Mouse (Mus musculus): Measurements from ENCODE around the gene Cdan1. TPM values are rescaled to one million over a fixed set of nuclear protein-coding genes. Genes with fewer than 3 reads are reported as not detected.

Gene Cdan1
- polyA plus RNA-seq, 1 experiment, result 102 TPM

DNA sequence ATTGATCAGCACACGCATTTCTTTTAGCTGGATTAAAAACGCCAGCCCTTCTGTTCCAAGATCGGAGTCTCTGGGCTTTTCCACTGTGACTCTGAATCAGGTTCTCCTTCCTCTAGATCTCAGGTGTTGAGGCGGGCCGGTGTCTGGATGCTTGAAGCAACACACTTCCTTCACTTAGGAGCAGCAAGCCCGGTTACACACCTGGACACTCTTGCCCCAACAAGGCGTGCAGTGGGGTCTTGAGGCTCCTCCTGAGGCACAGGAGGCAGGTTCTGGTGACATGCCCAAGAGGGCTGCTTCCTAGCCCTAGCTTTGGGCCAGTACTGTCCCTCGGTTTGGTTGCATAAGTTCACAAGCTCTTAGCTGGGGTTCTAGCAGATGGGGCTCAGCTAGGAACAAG is 131.4 kb downstream of the Cdan1 start:
- DNase-seq, result no peak
- Histone ChIP-seq H3K27ac (ENCODE audit: control insufficient read depth, insufficient read depth, low read length) (no peak overlapping the region), H3K36me3 (ENCODE audit: control insufficient read depth, insufficient read depth, low read length) (peaks cover 89% of the 10 kb centered on the region), H3K27me3 (ENCODE audit: control insufficient read depth, insufficient read depth, low read length) (no peaks in the 10 kb centered on the region), H3K4me3 (ENCODE audit: control insufficient read depth, insufficient read depth, low read length) (no peak overlapping the region), H3K4me1 (replicated peaks; ENCODE audit: control insufficient read depth, insufficient read depth, low read length) (no peaks in the 10 kb centered on the region)
- WGBS, result 96% methylated on average over 8 of the region's 8 CpGs
- TF ChIP-seq CTCF (IDR thresholded peaks at IDR 0.05; ENCODE audit: borderline replicate concordance, control insufficient read depth, extremely low read depth, insufficient read depth, low read length, poor library complexity) (no peak), POLR2A (IDR thresholded peaks at IDR 0.05; ENCODE audit: control insufficient read depth, extremely low read depth, insufficient read depth, low read length, poor library complexity) (no peak)

- Histone ChIP-seq H3K4me1 (replicated peaks; ENCODE audit: control insufficient read depth, insufficient read depth, low read length) (peaks cover 9% of the 10 kb centered on the region), H3K4me3 (ENCODE audit: control insufficient read depth, insufficient read depth, low read length) (no peak overlapping the region), H3K36me3 (ENCODE audit: control insufficient read depth, insufficient read depth, low read length) (peaks cover 40% of the 10 kb centered on the region), H3K27me3 (ENCODE audit: control insufficient read depth, insufficient read depth, low read length) (no peaks in the 10 kb centered on the region), H3K27ac (ENCODE audit: control insufficient read depth, insufficient read depth, low read length) (no peak overlapping the region)
- DNase-seq, result no peak
- TF ChIP-seq CTCF (IDR thresholded peaks at IDR 0.05; ENCODE audit: borderline replicate concordance, control insufficient read depth, extremely low read depth, insufficient read depth, low read length, poor library complexity) (no peak), POLR2A (IDR thresholded peaks at IDR 0.05; ENCODE audit: control insufficient read depth, extremely low read depth, insufficient read depth, low read length, poor library complexity) (no peak)
- 100% methylated on average over 3 of the region's 3 CpGs for WGBS
These were observed 136.5 kb downstream of the Cdan1 start for GRCm38 (mm10) chr2:120713441-120713840.

GRCm38 (mm10) chr2:120710948-120711347 is 139.0 kb downstream of the Cdan1 start:
- Histone ChIP-seq H3K27ac (ENCODE audit: control insufficient read depth, insufficient read depth, low read length) (no peak overlapping the region), H3K4me1 (replicated peaks; ENCODE audit: control insufficient read depth, insufficient read depth, low read length) (peaks cover 9% of the 10 kb centered on the region), H3K27me3 (ENCODE audit: control insufficient read depth, insufficient read depth, low read length) (no peaks in the 10 kb centered on the region), H3K36me3 (ENCODE audit: control insufficient read depth, insufficient read depth, low read length) (peaks cover 17% of the 10 kb centered on the region), H3K4me3 (ENCODE audit: control insufficient read depth, insufficient read depth, low read length) (no peak overlapping the region)
- WGBS, result 96% methylated on average over 3 of the region's 3 CpGs
- no peak for DNase-seq
- TF ChIP-seq CTCF (IDR thresholded peaks at IDR 0.05; ENCODE audit: borderline replicate concordance, control insufficient read depth, extremely low read depth, insufficient read depth, low read length, poor library complexity) (no peak), POLR2A (IDR thresholded peaks at IDR 0.05; ENCODE audit: control insufficient read depth, extremely low read depth, insufficient read depth, low read length, poor library complexity) (no peak)

DNA sequence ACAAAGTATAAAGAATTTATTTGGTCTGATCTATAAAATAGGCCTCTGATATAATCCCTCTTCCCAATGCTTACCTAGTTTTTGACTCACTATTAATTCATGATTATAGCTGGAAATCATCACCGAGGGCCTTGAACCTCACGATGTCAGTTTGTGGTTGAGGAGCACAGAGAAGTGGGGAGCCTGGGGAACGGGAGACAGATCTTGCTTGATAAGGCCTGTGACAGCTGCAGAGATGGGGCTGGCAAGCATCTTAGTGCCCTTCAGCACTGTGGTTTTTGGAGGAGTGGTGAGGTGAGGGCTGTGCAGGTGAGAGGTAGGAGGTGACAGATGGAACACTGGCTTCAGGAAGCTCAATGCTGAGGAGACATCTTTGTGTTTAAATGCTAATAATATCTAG is 139.8 kb downstream of the Cdan1 start:
- peak; percentile 45 for DNase-seq
- WGBS, result 8% methylated on average over 3 of the region's 3 CpGs
- Histone ChIP-seq H3K4me3 (ENCODE audit: control insufficient read depth, insufficient read depth, low read length) (no peak overlapping the region), H3K27ac (ENCODE audit: control insufficient read depth, insufficient read depth, low read length) (no peak overlapping the region), H3K36me3 (ENCODE audit: control insufficient read depth, insufficient read depth, low read length) (peaks cover 17% of the 10 kb centered on the region), H3K4me1 (replicated peaks; ENCODE audit: control insufficient read depth, insufficient read depth, low read length) (peaks cover 9% of the 10 kb centered on the region), H3K27me3 (ENCODE audit: control insufficient read depth, insufficient read depth, low read length) (no peaks in the 10 kb centered on the region)
- TF ChIP-seq POLR2A (IDR thresholded peaks at IDR 0.05; ENCODE audit: control insufficient read depth, extremely low read depth, insufficient read depth, low read length, poor library complexity) (no peak), CTCF (IDR thresholded peaks at IDR 0.05; ENCODE audit: borderline replicate concordance, control insufficient read depth, extremely low read depth, insufficient read depth, low read length, poor library complexity) (no peak)

DNA sequence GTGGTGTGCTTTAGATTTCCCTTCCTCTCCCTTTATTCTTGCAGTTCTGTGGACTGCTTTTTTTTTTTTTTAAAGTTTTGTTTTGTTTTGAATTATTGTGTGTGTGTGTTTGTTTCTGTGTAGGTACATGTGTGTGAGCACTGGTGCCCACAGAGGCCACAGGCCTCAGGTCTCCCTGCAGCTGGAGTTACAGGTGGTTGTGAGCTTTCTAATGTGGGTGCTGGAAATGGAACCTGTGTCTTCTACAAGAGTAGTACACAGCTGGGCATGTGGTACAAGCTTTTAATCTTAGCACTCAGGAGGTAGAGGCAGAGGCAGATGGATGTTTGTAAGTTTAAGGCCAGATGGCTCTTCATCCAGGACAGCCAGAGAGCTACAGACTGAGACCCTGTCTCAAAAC is 142.9 kb downstream of the Cdan1 start:
- DNase-seq, result peak; percentile 14

DNA sequence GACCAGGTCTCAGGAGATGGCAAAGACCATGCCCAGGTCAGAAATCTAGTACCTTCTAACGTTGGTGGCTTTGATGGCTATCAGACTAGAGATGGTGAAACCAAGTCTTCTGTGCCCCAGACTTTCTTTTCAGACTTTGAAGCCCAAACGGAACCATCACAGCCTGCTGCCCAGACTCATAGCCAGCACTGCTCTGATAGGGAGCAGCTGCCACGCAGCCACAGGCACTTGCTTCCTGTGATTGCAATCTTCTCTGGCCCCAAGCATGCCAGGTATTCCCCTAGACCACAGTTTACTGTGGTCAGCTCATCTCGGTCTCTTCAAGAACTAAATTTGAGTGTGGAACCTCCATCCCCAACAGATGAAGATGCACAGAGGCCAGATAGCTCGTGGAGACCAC is 147.3 kb downstream of the Cdan1 start:
- Histone ChIP-seq H3K27me3 (ENCODE audit: control insufficient read depth, insufficient read depth, low read length) (no peaks in the 10 kb centered on the region), H3K4me3 (ENCODE audit: control insufficient read depth, insufficient read depth, low read length) (no peak overlapping the region), H3K4me1 (replicated peaks; ENCODE audit: control insufficient read depth, insufficient read depth, low read length) (0 out of 2 replicates have a peak, but pooled peaks cover 2% of the 10 kb centered on the region), H3K27ac (ENCODE audit: control insufficient read depth, insufficient read depth, low read length) (no peak overlapping the region), H3K36me3 (ENCODE audit: control insufficient read depth, insufficient read depth, low read length) (no peaks in the 10 kb centered on the region)
- WGBS, result 17% methylated on average over 5 of the region's 5 CpGs
- no peak for DNase-seq
- TF ChIP-seq CTCF (IDR thresholded peaks at IDR 0.05; ENCODE audit: borderline replicate concordance, control insufficient read depth, extremely low read depth, insufficient read depth, low read length, poor library complexity), result no peak
- TF ChIP-seq POLR2A (IDR thresholded peaks at IDR 0.05; ENCODE audit: control insufficient read depth, extremely low read depth, insufficient read depth, low read length, poor library complexity), result no peak

More for the DNA sequence above, 142.9 kb downstream of the Cdan1 start:
- Histone ChIP-seq H3K36me3 (ENCODE audit: control insufficient read depth, insufficient read depth, low read length) (no peaks in the 10 kb centered on the region), H3K27ac (ENCODE audit: control insufficient read depth, insufficient read depth, low read length) (peak overlapping the region; percentile 31; the same call in 1 of the 2 replicates), H3K4me3 (ENCODE audit: control insufficient read depth, insufficient read depth, low read length) (no peak overlapping the region), H3K27me3 (ENCODE audit: control insufficient read depth, insufficient read depth, low read length) (no peaks in the 10 kb centered on the region), H3K4me1 (replicated peaks; ENCODE audit: control insufficient read depth, insufficient read depth, low read length) (peaks cover 10% of the 10 kb centered on the region)
- no peak for TF ChIP-seq POLR2A (IDR thresholded peaks at IDR 0.05; ENCODE audit: control insufficient read depth, extremely low read depth, insufficient read depth, low read length, poor library complexity)
- no peak for TF ChIP-seq CTCF (IDR thresholded peaks at IDR 0.05; ENCODE audit: borderline replicate concordance, control insufficient read depth, extremely low read depth, insufficient read depth, low read length, poor library complexity)

DNA sequence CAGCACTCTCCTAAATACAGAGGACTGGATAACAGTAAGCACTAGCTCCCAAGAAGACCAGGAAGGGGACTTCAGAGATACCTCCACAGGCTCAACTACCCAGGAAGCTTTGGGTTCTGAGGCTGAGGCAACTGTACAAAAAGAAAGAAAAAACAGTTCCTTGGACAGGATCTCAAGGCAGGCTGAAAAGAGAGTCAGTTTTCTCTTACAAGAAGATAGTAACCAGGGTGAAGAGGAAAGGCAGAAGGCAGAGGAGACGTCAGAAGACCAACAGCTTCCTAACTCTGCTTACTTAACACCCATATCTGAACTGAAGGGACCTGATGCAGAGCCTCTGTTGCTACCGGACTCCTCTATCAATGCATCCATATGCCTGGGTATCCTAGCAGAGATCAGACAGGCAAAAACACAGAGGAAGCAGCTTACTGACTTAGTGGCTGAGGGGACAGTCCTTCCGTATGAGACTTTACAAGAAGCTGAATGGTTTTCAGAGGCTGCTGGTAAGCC is 149.5 kb downstream of the Cdan1 start:
- 93% methylated on average over 3 of the region's 3 CpGs for WGBS
- H3K27ac ChIP-seq (ENCODE audit: control insufficient read depth, insufficient read depth, low read length), result no peak overlapping the region
- no peaks in the 10 kb centered on the region for H3K27me3 ChIP-seq (ENCODE audit: control insufficient read depth, insufficient read depth, low read length)
- 0 out of 2 replicates have a peak, but pooled peaks cover 2% of the 10 kb centered on the region for H3K4me1 ChIP-seq (replicated peaks; ENCODE audit: control insufficient read depth, insufficient read depth, low read length)
- TF ChIP-seq POLR2A (IDR thresholded peaks at IDR 0.05; ENCODE audit: control insufficient read depth, extremely low read depth, insufficient read depth, low read length, poor library complexity) (no peak), CTCF (IDR thresholded peaks at IDR 0.05; ENCODE audit: borderline replicate concordance, control insufficient read depth, extremely low read depth, insufficient read depth, low read length, poor library complexity) (no peak)
- no peak for DNase-seq
- no peak overlapping the region for H3K4me3 ChIP-seq (ENCODE audit: control insufficient read depth, insufficient read depth, low read length)
- no peaks in the 10 kb centered on the region for H3K36me3 ChIP-seq (ENCODE audit: control insufficient read depth, insufficient read depth, low read length)
